Mouse (Mus musculus) liver, postnatal 0 days (tissue): Measurements from ENCODE around the gene Gatad2b.

Experiments
- CTCF ChIP-seq: sonication (generic); IDR thresholded peaks from 2 replicates; pipeline ENCODE4 v1.5.1; 2016; ENCODE audit warnings: antibody characterized with exemption, low read depth
- EP300 ChIP-seq: IDR thresholded peaks from 2 replicates; pipeline ENCODE4 v1.6.1; 2016; ENCODE audit warnings: antibody characterized with exemption, low read depth, mild to moderate bottlenecking

DNA sequence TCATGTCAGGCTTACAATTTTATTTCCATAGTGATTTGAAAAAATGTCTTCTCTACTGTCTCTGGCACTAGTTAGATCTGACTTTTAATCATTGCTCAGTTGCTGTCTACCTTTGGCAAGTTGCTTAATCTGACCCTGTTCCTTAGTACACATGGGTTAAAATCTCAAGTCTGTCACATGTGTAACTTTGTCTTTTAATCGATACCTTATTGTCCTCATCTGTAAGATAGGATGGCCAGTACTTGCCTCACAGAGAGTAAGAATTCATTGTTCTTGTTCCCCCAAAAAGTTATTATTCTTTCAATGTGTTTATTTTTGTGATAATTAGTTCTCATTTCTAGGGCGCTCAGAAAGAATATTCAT, 1.0 kb upstream of the Gatad2b start:
- TF ChIP-seq EP300, result no peak
- TF ChIP-seq CTCF, result no peak
